Mouse (Mus musculus): Measurements from ENCODE around the gene Ank3.

Ank3 gene

DNA sequence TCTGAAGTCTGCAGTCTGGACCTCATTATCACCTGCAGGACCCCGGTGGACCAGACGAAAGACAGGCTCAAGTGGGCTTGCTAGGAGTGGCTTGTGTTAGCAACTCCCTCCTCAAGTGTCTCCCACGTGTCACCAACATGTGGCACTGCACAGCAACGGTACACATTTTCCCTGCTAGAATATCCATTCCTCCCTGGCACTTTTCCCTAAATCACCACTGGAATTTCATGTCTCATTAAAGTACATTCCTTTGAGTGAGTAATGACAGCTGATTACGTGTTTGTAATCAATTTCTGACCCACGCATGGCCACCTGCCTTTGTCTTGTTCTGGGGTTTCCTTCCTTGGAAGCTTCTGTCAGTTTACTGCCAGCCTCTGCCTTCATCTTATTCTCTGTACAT lies 230.2 kb downstream of the Ank3 start:
- DNase-seq = no peak

DNA sequence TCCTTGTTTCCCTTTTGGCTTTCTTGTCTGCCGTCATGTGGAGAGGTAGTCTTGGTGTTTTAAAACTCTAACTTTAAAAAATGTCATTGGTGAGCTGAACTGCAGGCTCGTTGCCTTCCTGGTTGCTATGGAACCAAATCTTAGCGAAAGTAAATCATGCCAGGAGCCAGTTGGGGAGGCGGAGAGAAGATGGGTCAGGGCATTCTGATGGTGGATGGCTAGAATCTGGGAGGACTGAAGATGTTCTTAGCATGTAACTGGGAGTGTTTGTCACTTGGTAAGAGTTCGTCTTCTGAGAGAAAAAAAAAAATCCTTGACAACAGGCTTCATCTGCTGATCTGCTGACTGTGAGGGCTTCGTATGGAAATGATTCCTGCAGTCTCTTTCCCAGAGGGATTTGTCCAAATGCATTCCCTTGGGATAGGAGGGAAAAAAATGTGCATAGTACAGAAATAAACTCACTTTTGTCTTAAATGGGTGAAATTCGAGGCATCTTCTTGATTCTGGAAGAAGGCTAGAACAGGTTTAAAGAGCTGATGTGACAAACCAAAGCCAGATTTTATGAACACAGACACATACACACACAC lies 232.3 kb downstream of the Ank3 start:
- DNase-seq = no peak

DNA sequence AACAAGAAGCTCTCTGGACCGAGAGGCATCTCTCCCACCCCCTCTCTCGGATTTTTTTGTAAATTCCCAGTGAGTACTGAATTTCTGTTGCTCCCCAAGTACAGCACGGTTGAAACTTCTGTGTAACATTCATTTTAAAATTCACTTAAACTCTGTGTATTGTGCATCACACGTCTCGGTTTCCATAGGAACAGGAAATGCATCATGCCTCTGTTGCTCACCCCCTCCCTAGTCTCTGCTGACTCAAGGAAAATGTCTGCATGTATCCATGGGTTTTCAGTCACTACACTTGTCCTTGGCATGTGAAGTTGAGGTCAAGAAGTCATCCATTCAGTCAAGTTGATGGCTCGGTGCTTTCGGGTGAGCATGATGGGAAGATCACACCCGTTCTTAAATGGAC lies 234.3 kb downstream of the Ank3 start:
- no peak for DNase-seq

DNA sequence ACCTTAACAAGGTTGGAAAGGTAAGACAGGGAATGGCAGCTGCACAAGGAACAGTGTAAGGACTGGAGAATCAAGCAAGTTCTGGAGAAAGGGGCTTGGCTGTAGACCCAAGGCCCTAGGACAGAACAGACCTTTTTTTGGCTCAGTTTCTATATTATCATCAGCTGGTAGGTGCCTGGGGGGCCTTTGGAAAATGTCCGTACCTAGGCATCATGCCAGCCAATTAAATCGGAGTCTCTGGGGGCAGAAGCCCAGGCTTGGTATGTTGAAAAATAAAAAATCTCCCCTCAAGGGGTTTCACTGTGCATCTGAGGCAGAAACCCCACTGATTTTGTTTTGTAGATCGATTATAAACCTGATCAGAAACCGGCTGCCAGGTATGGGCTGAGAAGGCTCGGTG lies 236.3 kb downstream of the Ank3 start:
- DNase-seq = no peak

- DNase-seq = no peak
Observed at GRCm38 (mm10) chr10:69635910-69636656, 237.5 kb downstream of the Ank3 start.

- DNase-seq = no peak
Observed at GRCm38 (mm10) chr10:69639138-69639537, 240.6 kb downstream of the Ank3 start.

GRCm38 (mm10) chr10:69640617-69641016 lies 242.0 kb downstream of the Ank3 start:
- DNase-seq = no peak

DNA sequence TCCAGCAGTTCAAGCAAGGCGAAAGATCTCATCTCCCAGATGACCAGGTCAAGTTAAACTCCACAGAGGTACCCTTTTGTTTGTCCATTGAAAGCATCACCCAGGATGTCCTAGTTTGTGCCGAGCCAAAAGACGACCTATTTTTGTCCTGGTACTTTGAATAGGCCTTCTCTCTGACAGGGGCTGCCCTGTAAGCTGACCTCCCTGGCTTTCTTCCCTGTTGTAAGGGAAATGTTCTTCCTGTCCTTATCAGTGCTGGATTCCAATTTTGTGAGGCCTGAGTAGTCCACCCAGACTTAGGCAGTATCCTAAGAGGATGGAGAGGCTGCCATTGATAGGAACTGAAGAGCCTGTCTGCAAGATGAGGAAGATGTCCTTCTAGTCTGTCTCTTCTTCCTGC lies 244.9 kb downstream of the Ank3 start:
- no peak for DNase-seq

- no peak for DNase-seq
Observed at GRCm38 (mm10) chr10:69643986-69644385, 245.4 kb downstream of the Ank3 start.

- no peak for DNase-seq
Observed at GRCm38 (mm10) chr10:69645311-69645802, 246.8 kb downstream of the Ank3 start.

DNA sequence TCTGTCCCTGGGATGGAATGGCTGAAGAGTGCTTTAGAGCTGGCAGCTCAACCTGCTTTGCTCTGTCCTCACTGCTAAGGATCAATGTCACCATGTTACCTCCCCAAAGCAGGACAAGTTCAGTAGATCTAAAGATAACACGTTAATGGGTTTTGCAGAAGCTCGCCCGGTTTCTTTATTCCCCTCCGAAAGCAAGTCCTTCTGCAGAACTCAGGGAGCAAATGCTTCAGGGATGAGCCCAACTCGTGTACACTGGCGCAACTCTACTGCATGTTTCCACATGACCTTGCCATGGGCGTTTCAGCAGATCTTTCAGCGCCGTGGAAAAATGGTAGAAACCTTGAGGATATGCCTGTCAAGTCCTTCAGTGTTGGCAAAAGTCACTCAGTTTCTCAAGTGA lies 247.4 kb downstream of the Ank3 start:
- DNase-seq = no peak

GRCm38 (mm10) chr10:69650074-69650473 lies 251.5 kb downstream of the Ank3 start:
- DNase-seq = no peak

DNA sequence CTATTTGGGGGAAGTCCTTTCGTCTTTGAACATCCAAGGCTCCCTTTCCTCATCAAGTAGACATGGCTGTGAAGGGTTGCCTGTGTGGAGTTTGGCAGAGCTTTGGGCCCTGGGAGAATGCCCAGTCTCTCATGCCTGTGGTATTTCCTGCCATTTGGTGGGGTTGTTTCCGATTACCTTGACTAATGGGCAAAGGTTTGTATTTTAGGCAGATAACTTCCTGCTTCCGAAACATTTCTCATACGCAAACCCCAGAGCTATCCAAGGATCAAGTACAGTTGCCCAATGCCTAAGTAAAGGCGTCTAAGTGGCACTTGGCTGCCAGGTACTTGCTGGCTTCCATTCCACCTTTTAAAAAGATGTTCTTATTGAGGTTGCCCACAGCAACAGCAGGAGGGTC lies 254.1 kb downstream of the Ank3 start:
- peak in 1 of 2 experiments; percentile 9 for DNase-seq

DNA sequence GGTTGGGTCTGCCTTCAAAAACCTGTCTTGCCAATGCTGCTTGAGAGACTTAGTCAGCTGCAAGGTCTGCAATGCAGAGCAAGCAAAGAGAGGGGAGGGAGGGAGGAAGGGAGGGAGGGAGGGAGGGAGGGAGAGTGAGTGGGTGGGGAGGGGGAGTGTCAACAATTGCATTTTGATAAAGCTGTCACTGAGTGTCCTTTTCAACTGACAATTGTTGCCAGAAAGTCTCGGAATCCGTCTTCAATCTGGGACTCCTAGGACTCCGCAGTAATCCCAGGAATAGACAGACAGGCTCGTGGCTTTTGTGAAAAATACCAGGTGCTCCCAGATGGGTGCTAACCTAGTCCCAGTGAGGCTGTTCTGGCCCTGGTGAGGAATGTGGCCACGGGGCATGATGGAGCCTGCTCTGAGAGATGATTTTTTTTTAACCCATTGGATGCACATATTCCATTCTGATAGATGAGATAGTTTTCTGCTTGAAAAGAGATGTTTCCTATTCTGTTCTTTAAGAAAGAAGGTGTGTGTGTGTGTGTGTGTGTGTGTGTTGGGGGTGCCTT lies 254.6 kb downstream of the Ank3 start:
- DNase-seq = no peak

GRCm38 (mm10) chr10:69654176-69654575 lies 255.6 kb downstream of the Ank3 start:
- no peak for DNase-seq

DNA sequence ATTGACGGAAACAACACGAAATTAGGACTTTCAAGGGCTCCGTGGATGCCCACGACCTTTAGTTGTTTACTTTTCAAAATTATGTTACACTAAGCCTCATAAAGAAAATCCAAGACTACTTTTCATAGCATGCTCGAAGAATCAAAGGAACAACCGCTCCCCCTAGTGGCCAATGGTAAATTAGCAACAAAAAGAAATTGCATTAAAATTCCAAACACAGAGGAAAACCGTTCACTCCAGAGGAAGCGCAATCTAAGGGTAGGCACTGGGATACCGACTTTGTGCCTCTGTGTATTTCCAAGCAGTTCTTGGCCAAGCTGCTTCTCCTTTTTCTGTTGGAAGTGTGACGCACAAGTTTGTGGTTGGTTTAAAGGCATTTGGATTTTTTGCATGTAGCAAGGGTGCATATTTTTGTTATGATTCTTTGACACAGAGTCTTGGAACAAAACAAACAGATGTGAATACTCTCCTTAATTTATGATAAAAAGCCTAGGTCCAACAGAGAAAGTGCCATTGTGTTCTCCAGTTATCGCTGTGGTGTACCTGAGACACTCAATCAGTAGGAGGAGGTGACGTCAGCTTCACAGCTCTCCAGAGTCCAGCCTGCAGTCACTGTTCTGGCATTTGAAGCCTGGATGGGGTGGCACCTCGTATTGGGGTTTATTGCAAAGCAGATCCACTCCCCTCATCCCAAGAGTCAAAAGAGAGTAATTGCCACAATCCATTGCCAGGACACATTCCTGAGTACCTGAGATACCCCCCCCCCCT lies 256.5 kb downstream of the Ank3 start:
- peak in 1 of 2 experiments; percentile 5 for DNase-seq

- no peak for DNase-seq
Observed at GRCm38 (mm10) chr10:69656321-69656720, 257.7 kb downstream of the Ank3 start.

DNA sequence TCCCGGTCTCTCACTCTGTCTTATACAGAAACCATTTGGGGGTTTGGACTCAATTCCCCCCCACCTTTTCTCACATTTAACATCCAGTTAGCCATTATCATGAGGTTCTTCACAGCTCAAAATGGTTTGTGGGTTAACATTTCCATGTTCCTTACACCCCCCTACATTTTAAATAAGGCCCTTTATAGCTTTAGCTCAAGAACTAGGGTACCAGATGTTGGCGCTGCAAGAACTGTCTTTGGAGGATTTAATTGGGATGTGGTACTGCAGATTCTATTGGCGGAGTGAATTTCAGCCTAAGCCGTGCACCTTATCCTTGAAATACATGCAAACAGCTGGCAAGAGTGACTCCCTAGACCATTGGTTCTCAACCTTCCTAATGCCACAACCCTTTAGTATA lies 261.2 kb downstream of the Ank3 start:
- no peak for DNase-seq

DNA sequence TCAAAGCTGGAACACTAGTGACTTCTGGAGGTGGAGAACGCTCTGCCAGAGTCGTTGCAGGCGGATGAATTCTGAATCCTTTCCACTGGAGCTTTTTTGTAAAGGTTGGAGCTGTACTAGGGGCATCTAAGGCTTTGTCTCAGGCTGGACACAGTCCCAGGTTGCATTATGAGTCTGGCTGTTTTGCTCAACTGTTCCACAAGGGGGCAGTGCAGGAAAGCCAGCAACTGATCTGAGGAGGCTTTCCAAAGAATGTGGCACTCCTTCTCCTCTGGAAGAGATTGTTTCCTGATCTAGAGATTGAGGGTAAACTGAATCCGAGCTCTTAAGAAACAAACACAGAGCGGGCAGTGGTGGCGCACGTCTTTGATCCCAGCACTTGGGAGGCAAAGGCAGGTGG lies 263.8 kb downstream of the Ank3 start:
- DNase-seq = peak in 1 of 2 experiments; percentile 22

DNA sequence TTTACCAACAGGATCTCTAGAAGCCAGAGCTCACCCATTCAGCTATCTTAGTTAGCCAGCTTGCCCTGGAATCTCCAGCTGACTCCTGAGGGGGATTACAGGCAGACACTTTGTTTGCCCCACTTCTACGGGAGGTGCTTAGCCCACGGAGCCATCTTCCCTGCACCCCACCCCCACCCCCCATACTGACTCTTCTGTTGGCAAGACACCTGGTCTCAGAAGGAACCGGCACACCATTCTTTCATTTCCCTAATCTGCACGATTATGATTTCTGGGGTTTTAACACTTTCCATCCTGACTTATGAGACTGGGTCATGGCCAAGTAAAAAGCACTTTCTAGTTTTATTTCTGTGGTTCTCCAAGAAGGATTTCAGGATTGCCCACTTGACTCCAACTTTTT lies 268.9 kb downstream of the Ank3 start:
- no peak for DNase-seq

- DNase-seq = no peak
Observed at GRCm38 (mm10) chr10:69670496-69670895, 271.9 kb downstream of the Ank3 start.

GRCm38 (mm10) chr10:69670959-69671358 lies 272.4 kb downstream of the Ank3 start:
- DNase-seq = no peak

GRCm38 (mm10) chr10:69671505-69671904 lies 272.9 kb downstream of the Ank3 start:
- no peak for DNase-seq

All from spleen, adult 18-20 months (tissue).